Mouse (Mus musculus) myocyte (in vitro differentiated cells): ENCODE measurements at regions not wholly inside any gene's neighbourhood (a gene's known extent, or its start where the extent isn't known, plus 50 kb on each side); places are given as distances from the start of the nearest gene placed in this dataset.

Source experiments
- E2F4 ChIP-seq: IDR thresholded peaks from one replicate; pipeline ENCODE4 v1.6.1; 2011; ENCODE audit warnings: mild to moderate bottlenecking, control low read depth, moderate library complexity; ENCODE audit not compliant: insufficient read depth
- MAX ChIP-seq: IDR thresholded peaks from one replicate; pipeline ENCODE4 v1.6.1; 2011; ENCODE audit warnings: low read depth, mild to moderate bottlenecking, control low read depth
- POLR2A ChIP-seq: IDR thresholded peaks from one replicate; pipeline ENCODE4 v1.6.1; 2011; ENCODE audit warnings: low read depth, mild to moderate bottlenecking, control low read depth, moderate library complexity; ENCODE audit not compliant: insufficient read length
- POLR2AphosphoS2 ChIP-seq: IDR thresholded peaks from one replicate; pipeline ENCODE4 v1.6.1; 2011; ENCODE audit warnings: low read depth, control low read depth; ENCODE audit not compliant: insufficient read length
- TCF12 ChIP-seq: IDR thresholded peaks from one replicate; pipeline ENCODE4 v1.6.1; 2011; ENCODE audit warnings: mild to moderate bottlenecking, control low read depth; ENCODE audit not compliant: poor library complexity, insufficient read depth, severe bottlenecking
- TCF3 ChIP-seq: IDR thresholded peaks from one replicate; pipeline ENCODE4 v1.6.1; 2011; ENCODE audit warnings: low read depth, control low read depth; ENCODE audit not compliant: insufficient read length
- USF1 ChIP-seq: IDR thresholded peaks from one replicate; pipeline ENCODE4 v1.6.1; 2011; ENCODE audit warnings: low read depth, mild to moderate bottlenecking, control low read depth, moderate library complexity

- no peak for TF ChIP-seq POLR2A
- no peak for TF ChIP-seq TCF12
- TF ChIP-seq E2F4 = no peak
- no peak for TF ChIP-seq MAX
- no peak for TF ChIP-seq TCF3
- TF ChIP-seq POLR2AphosphoS2 = no peak
- no peak for TF ChIP-seq USF1
Observed at GRCm38 (mm10) chr14:61736384-61737322, 129.4 kb downstream of the Kcnrg start.
